ENCODE assay signal across 9 mouse cellular contexts in the genomic region with DNA sequence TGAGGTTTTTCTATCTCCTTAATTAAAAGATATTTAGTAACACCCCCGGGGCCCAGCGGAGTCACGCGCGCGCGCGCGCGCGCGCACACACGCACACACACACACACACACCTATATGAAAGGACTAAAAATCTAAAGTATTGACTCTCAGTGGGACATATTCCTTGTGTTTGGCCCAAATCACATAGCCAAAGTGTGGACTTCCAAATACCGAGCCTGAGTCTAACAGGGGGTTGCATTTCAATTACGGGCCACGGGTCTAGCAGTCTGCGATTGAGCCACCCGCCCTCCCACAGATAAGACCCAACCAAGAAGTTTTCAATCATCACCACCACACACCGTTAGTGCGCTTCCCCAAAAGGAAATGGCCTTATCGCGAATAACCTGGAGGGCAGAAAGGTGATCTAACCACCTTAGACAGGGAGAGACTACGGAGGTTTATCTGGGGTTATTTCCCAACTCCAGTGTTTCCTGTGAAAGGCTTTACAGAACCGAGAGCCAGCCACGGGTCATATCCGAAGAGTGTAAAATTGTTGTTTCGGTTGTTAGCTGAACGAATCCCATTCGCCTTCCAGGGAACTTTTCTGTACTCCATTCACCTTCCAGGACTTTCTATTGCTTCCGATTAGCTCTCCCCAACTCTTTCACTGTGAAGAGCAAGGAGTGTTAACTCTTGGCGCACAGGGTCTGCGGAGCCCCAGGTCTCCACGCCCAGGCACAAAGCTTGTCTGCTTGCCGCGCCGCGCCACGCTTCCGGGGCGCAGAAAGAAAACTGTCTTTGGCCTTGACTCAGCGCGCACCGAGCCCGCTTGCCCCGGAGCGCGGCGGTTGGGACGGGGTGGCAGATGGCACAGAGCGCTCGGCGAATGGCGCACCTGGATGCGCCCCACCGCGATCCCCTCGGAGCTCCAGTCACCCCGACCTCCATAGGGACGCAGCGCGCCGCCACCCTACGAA. TPM values are rescaled to one million over a fixed set of nuclear protein-coding genes. Genes with fewer than 3 reads are reported as not detected.
DNase-seq lines count a peak whose midpoint lies in the region; ATAC-seq and TF ChIP-seq lines count a peak whose summit lies in the region.
"Had no signal": no experiment of that assay in that cellular context is flagged by ENCODE, and none has a peak within 500 bp of the region (broad histone marks: within the 10 kb centered on the region; RNA-seq: fewer than 3 reads in every experiment).

No protein-coding gene starts in this region.

- peaks cover 12% of the 10 kb centered on the region; the same call in 1 of the 2 replicates for H3K4me1 ChIP-seq in embryonic facial prominence, embryonic 15.5 days
- H3K4me1 ChIP-seq in hindbrain, embryonic 11.5 days (replicated peaks; ENCODE audit: control insufficient read depth, insufficient read depth, low read length) = 0 out of 2 replicates have a peak, but pooled peaks cover 2% of the 10 kb centered on the region
- H3K4me1 ChIP-seq in liver, embryonic 14.5 days (replicated peaks; ENCODE audit: control insufficient read depth in 2 of 2, insufficient read depth in 2 of 2, low read length in 1 of 2) = peaks cover 5 to 13% of the 10 kb centered on the region in 2 experiments; a peak in 3 of 4 replicates
- no peaks in the 10 kb centered on the region for H3K4me1 ChIP-seq in neural tube, embryonic 11.5 days (ENCODE audit: control insufficient read depth, insufficient read depth, low read length)

- H3K36me3 ChIP-seq in embryonic facial prominence, embryonic 15.5 days = no peaks in the 10 kb centered on the region
- H3K36me3 ChIP-seq in hindbrain, embryonic 11.5 days (ENCODE audit: control insufficient read depth, insufficient read depth, low read length) = no peaks in the 10 kb centered on the region
- no peaks in the 10 kb centered on the region for H3K36me3 ChIP-seq in liver, embryonic 14.5 days (replicated peaks; ENCODE audit: control insufficient read depth, insufficient read depth, low read depth)
- no peaks in the 10 kb centered on the region for H3K36me3 ChIP-seq in neural tube, embryonic 11.5 days (ENCODE audit: control insufficient read depth, insufficient read depth, low read length)
- H3K36me3 ChIP-seq: G1E had no signal

- WGBS in embryonic facial prominence, embryonic 15.5 days = 8% methylated on average over 63 of the region's 63 CpGs
- 8% methylated on average over 63 of the region's 63 CpGs for WGBS in hindbrain, embryonic 11.5 days
- 7% methylated on average over 63 of the region's 63 CpGs for WGBS in liver, embryonic 14.5 days (ENCODE audit: insufficient replicate concordance)
- 7% methylated on average over 63 of the region's 63 CpGs for WGBS in neural tube, embryonic 11.5 days

- peak overlapping the region; percentile 59 for H3K4me3 ChIP-seq in embryonic facial prominence, embryonic 15.5 days (replicated peaks)
- peak overlapping the region; percentile 65 for H3K4me3 ChIP-seq in hindbrain, embryonic 11.5 days (ENCODE audit: low read depth, low read length)
- H3K4me3 ChIP-seq in liver, embryonic 14.5 days (ENCODE audit: insufficient read depth in 1 of 2, low read depth in 2 of 2, low read length in 2 of 2) = peak overlapping the region; percentile 66 to 80
- H3K4me3 ChIP-seq in neural tube, embryonic 11.5 days (ENCODE audit: low read depth, low read length) = peak overlapping the region; percentile 58

- peak overlapping the region; percentile 89 for H3K4me2 ChIP-seq in embryonic facial prominence, embryonic 15.5 days (replicated peaks)
- H3K4me2 ChIP-seq in hindbrain, embryonic 11.5 days (replicated peaks; ENCODE audit: low read depth, low read length) = peak overlapping the region; percentile 98
- H3K4me2 ChIP-seq in liver, embryonic 14.5 days (ENCODE audit: low read depth) = peak overlapping the region; percentile 73
- H3K4me2 ChIP-seq in neural tube, embryonic 11.5 days (ENCODE audit: low read depth) = peak overlapping the region; percentile 94

- no peaks in the 10 kb centered on the region for H3K9me3 ChIP-seq in embryonic facial prominence, embryonic 15.5 days (replicated peaks)
- no peaks in the 10 kb centered on the region for H3K9me3 ChIP-seq in hindbrain, embryonic 11.5 days (ENCODE audit: control insufficient read depth, low read length)
- H3K9me3 ChIP-seq in liver, embryonic 14.5 days (ENCODE audit: control insufficient read depth, low read length) = no peaks in the 10 kb centered on the region
- H3K9me3 ChIP-seq in neural tube, embryonic 11.5 days (ENCODE audit: control insufficient read depth, low read length) = no peaks in the 10 kb centered on the region
- H3K9me3 ChIP-seq: G1E had no signal

- peak; percentile 35 for ATAC-seq in frontal cortex, adult (ENCODE audit: low TSS enrichment)
- peak; percentile 51 for ATAC-seq in embryonic facial prominence, embryonic 15.5 days (ENCODE audit: insufficient number of reproducible peaks, low FRiP score, low TSS enrichment, low read depth)
- peak; percentile 60 for ATAC-seq in hindbrain, embryonic 11.5 days (ENCODE audit: low FRiP score)
- ATAC-seq in liver, embryonic 14.5 days (ENCODE audit: insufficient read depth) = peak; percentile 63
- peak; percentile 57; the same call in 1 of the 2 replicates for ATAC-seq in neural tube, embryonic 11.5 days (ENCODE audit: insufficient read depth, low FRiP score, low TSS enrichment)

- TF ChIP-seq EP300 in liver, embryonic 14.5 days (IDR thresholded peaks at IDR 0.05; ENCODE audit: low read depth) = no peak

- no peak for TF ChIP-seq CTCF in liver, embryonic 14.5 days (IDR thresholded peaks at IDR 0.05; ENCODE audit: low read depth)

- peak overlapping the region; percentile 46 for H3K9ac ChIP-seq in embryonic facial prominence, embryonic 15.5 days
- H3K9ac ChIP-seq in hindbrain, embryonic 11.5 days (ENCODE audit: low read depth, low read length) = peak overlapping the region; percentile 74
- peak overlapping the region; percentile 57 for H3K9ac ChIP-seq in liver, embryonic 14.5 days (replicated peaks)
- peak overlapping the region; percentile 65 for H3K9ac ChIP-seq in neural tube, embryonic 11.5 days (ENCODE audit: low read length)

- no peak for DNase-seq in frontal cortex, postnatal 10 days (ENCODE audit: low spot score in 2 of 2)
- peak; percentile 71 for DNase-seq in T-cell, adult 2 months (ENCODE audit: low spot score)
- DNase-seq in hindbrain, embryonic 11.5 days (ENCODE audit: low spot score) = peak; percentile 65
- DNase-seq in liver, embryonic 14.5 days (ENCODE audit: low read depth in 3 of 3, low spot score in 3 of 3) = no peak
- peak; percentile 56 for DNase-seq in neural tube, embryonic 11.5 days (ENCODE audit: low spot score)
- DNase-seq in layer of hippocampus, postnatal 10 days (ENCODE audit: low spot score in 2 of 2) = no peak

- peak overlapping the region; percentile 55 for H3K27ac ChIP-seq in embryonic facial prominence, embryonic 15.5 days (replicated peaks)
- no peak overlapping the region for H3K27ac ChIP-seq in hindbrain, embryonic 11.5 days (ENCODE audit: low read depth, low read length)
- H3K27ac ChIP-seq in liver, embryonic 14.5 days = no peak overlapping the region
- H3K27ac ChIP-seq in neural tube, embryonic 11.5 days (ENCODE audit: low read depth, low read length) = no peak overlapping the region

- H3K27me3 ChIP-seq in embryonic facial prominence, embryonic 15.5 days = peaks cover 10% of the 10 kb centered on the region; the same call in 1 of the 2 replicates
- H3K27me3 ChIP-seq in hindbrain, embryonic 11.5 days (ENCODE audit: control insufficient read depth, insufficient read depth, low read length) = peaks cover 16% of the 10 kb centered on the region
- peaks cover 12% of the 10 kb centered on the region for H3K27me3 ChIP-seq in liver, embryonic 14.5 days (ENCODE audit: control insufficient read depth, insufficient read depth, low read length)
- H3K27me3 ChIP-seq in neural tube, embryonic 11.5 days (ENCODE audit: control insufficient read depth, insufficient read depth, low read length) = peaks cover 6% of the 10 kb centered on the region; the same call in 1 of the 2 replicates

RNA-seq across cellular contexts. Expression of a gene that starts 1.0 kb away (rescaled TPM):
- polyA plus RNA-seq in embryonic facial prominence, embryonic 15.5 days (2015; fragmentation: Nextera tagmentation; extraction: Ambion mirVana) = 151 and 164 TPM in 2 replicates
- 94.6 and 106 TPM in 2 replicates for polyA plus RNA-seq in hindbrain, embryonic 11.5 days (2014; fragmentation: Nextera tagmentation; extraction: Ambion mirVana)
- polyA plus RNA-seq in liver, embryonic 14.5 days (2012; rRNA removed) = 14.2 and 31.4 TPM in 2 replicates
- 70.7 and 73.9 TPM in 2 replicates for polyA plus RNA-seq in liver, embryonic 14.5 days (2014; fragmentation: Nextera tagmentation; extraction: Ambion mirVana)
- polyA plus RNA-seq in neural tube, embryonic 11.5 days (2014; fragmentation: Nextera tagmentation; extraction: Ambion mirVana) = 120 and 143 TPM in 2 replicates
- 1 to 10 TPM; 7.6 to 9.0 TPM for total RNA-seq in layer of hippocampus, postnatal 10 days (2021)
- polyA plus RNA-seq: G1E had no signal

Comparison
In these comparisons a context has a peak if more than half of its experiments do, and no peak if none do; other contexts are left out.
1. DNase-seq: peak in T-cell, adult 2 months (single experiment), hindbrain, embryonic 11.5 days (single experiment) and neural tube, embryonic 11.5 days (single experiment); none in frontal cortex, postnatal 10 days (0 of 2), liver, embryonic 14.5 days (0 of 3) and layer of hippocampus, postnatal 10 days (0 of 2).
2. Peak in every context shown above with its lines, with median percentiles within 50 percentile points of each other: ATAC-seq, H3K4me2 ChIP-seq, H3K4me3 ChIP-seq and H3K9ac ChIP-seq.